Mouse (Mus musculus): ENCODE measurements at regions not wholly inside any gene's neighbourhood (a gene's known extent, or its start where the extent isn't known, plus 50 kb on each side); places are given as distances from the start of the nearest gene placed in this dataset.
"Not testable (repeated sequence)": the region's sequence is repeated elsewhere in the genome, so short reads cannot be mapped to it uniquely, and the experiment has no call there.

DNA sequence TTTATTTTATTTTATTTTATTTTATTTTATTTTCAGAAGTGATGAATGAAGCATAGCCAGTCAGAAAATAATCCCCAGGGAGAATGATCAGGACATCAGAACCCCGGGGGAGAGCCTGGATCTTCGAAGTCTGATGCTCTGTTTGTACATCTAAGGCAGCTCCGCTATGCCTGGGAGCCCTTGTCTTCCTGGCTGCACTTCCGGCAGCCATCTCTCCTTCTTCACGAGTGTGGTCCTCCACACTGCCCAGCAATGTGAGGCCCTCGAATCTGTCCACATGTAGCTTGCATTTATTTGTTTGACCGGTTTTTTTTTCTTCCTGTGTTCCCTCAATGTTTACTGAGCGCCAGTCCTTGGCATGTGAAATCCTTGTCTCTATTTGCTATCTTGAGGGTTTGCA is 95.9 kb downstream of the Vcpkmt start:
- DNase-seq (ENCODE audit: low spot score in 2 of 2): no peak

DNA sequence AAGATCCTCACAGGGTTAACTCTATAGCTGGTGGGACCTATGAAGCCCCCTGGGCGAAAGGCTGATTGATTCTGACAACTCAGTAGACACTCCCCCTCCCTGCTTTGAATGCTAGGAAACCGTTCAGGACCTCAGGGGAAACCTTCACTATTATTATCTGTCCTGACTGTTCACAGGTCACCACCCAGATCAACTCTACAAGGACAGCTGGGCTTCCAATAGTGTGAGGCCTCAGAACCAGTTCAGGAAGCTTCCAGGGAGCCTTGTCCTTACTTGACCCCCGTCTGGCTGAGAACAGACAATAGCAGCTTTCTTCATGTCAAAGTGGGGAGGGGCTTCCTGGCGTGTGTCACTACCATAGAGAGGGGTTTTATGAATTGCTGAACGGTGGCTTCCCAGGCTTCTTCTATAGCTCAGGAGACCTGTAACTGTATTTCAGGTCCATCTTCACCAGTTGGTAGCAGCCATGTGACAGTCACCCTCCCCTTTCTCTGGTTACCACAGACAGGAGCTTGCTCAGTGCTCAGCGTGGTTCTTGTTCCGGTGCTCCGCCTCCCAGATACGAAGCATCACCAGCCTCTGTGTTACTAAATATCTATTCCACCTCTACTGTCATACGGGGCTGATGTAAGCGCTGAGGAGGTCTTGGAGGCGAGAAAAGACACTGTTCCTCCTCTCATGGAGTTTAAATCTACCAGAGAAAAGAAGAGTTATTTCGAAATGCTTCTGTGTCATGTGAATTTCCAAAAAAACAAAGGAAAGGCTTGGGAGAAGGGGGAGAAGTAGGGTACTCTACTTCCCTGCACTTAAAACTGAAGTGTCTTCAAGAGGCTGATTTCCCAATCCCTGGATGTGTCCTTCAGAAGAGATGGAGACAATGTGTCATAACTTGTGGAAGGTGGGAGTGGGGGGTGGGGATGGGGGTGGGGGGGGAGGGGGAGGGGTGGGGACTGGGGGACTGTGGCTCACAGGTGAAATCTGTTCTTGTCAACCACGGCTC is 96.9 kb downstream of the Vcpkmt start:
- DNase-seq (ENCODE audit: low spot score in 2 of 2): no peak

DNA sequence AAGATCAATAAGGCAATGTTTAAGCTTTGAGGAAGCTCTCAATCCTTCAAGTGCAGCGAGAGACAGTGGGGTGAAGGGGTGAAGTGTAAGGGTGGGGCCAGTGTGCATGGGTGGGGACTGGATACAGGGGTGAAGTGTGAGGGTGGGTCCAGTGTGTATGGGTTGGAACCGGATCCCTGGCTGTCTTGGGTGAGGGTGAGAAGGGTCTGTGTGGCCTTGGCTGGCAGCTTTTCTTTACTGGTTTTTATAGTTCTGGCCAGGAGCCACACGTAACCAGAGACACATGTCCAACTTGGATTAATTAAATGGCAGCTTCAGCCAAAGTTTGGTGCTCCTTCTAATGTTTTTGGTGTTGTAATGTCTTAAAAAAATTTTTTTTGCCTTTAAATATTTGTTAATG is 101.4 kb downstream of the Vcpkmt start:
- no peak for DNase-seq (ENCODE audit: low spot score in 2 of 2)

DNA sequence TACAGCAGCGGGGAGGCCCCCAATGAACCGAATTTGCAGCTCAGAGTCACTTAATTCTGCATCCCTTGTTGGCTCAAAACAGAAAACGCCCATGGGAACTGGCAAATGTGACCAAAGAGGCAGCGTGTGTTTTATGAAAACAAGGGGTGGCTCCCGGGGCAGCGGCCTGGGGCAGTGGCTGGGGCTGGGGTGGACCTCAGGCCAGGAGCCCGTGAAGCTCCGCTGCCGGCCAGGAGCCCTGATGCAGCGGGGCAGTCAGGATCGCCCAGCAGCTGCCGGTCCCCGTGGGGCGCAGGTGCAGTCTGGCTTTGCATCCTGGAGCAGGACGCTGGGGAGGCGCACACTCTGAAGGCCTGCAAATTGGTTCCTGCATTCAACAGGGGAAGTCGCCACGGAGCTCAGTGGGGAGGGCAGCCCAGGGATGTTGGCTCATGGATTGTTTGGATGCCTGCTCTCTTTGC is 104.4 kb upstream of the Gm9887 start:
- DNase-seq (ENCODE audit: low spot score in 2 of 2): no peak

DNA sequence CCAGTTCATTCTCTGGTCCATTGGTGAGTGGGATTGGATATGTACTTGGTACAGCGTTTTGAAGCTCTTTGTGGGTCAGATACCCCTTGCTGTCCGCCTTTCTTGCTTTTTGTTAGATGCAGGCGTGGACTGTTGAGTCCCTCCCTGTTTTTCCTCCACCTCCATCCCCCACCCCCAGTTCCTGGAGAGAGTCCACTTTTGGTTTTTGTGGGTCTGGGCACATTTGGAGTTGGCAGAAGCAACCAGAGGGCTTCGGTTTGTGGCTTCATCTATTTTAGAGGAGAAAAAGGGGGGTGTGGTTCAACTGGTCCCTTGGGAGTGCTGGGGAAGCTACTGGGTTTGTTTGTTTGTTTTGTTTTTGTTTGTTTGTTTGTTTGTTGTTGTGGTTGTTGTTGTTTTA is 103.9 kb upstream of the Gm9887 start:
- DNase-seq (ENCODE audit: low spot score in 2 of 2): no peak

DNA sequence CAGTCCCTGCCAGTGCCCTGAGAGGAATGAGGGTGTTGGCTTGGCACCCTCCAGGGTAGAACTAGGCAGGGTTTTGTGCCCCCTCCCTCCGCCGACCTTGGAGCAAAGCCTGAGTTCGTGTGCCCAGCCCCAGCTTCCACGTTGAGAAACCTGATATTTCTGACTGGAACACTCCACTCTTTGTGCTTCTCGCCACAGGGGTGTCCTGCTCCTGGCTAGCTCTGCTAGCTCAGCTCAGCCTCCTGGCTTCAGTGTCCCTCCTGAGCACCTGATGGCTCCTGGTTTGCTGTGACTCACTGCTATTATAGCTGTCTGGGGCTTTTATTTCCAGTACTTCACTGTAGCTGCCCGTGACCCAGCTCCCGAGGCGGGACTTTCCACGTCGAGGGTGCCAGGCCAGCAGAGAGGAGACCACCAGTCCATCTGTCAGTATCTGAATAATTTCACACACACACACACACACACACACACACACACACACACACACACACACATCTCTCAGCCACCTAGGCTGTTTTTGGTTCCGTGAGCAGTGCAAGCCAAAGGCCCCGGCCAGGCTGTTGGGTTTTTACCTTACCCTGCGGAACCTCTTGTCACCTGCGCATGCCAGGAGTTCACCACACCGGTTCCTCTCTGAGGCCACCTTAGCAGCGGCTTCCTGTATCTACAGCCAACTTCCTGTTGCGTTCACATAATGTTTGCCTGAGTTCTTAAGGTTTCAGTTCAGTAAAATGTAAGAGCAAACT is 102.8 kb upstream of the Gm9887 start:
- DNase-seq (ENCODE audit: low spot score in 2 of 2): no peak

DNA sequence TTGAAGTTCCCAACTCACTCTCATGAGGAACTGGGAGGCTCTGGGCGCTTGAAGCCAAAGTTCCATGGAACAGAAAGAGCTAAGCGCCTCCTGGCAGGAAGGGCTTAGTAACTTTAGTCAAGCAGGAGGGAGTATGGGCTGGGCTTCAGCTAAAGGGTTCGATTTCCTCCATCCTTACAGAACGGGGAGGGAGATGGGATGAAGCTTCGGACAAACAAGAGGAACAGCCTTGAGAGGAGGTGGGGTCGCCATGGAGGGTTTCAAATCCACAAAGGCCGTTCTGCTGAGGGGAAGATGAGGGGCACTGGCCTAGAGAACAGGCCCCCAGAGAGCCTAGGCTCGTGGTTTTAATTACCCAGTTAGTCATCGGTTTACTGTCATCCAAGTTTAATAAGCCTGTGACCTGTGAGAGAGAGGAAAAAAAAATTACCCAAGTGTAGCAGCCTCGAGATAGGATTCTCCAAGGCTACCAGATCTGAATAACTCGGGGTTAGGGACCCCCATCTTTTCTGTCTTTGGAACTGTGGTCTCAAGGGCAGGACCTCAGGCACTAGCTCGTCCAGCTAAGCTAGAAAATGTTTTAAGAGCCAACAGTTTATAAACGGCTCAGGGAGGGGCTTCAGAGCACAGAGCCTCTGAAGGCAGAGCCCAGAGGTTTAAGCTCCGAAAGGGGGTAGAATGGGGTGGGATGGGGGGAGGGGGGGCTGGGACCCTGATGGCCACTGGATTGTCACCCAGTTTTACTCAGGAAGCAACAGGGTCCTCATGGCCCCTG is 102.1 kb upstream of the Gm9887 start:
- no peak for DNase-seq (ENCODE audit: low spot score in 2 of 2)

DNA sequence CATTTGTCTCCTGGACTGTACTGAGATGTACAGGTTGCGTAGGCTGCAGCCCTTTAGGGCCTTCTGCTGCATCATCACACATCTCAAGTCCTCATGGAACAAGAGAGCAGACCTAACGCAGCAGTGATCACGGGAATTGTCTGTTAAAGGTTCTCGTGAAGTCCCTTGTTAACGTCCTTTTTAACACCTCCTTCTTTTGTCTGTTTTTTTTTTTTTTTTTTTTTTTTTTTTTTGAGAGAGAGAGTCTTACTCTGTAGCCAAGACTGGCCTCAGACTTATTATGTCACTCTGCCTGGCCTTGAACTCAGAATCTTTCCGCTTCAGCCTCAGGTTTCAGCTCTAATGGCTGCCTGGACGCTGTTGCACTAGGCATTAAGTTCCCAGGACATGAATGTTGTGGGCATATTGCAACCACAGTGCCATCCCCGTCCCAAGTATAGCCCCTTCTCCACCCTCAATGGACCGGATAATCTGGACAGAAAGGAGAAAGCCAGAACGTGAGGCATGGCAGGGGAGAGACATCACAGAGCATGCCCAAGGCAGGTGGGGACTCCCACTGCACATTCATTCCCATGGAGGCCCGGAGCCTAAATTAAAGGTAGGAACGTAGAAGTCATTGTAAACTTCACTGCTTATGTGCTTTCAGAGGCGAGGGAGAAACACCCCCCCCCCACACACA is 101.3 kb upstream of the Gm9887 start:
- DNase-seq (ENCODE audit: low spot score in 2 of 2): no peak

DNA sequence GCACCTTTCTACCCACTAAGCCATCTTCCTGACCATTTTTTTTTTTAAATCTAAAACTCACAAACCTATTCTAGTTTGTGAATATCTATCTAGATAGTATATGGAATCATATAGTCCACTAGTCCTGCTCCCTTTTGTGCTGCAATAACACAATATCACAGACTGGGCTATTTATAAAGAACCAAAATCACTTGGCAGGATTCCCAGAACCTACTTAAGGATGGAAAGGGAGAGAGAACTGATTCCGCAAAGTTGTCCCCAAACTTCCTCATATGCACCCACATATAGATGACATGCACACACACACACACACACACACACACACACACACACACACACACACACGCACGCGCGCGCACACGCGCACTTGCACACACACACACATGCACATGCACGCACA is 100.7 kb upstream of the Gm9887 start:
- no peak for DNase-seq (ENCODE audit: low spot score in 2 of 2)

DNA sequence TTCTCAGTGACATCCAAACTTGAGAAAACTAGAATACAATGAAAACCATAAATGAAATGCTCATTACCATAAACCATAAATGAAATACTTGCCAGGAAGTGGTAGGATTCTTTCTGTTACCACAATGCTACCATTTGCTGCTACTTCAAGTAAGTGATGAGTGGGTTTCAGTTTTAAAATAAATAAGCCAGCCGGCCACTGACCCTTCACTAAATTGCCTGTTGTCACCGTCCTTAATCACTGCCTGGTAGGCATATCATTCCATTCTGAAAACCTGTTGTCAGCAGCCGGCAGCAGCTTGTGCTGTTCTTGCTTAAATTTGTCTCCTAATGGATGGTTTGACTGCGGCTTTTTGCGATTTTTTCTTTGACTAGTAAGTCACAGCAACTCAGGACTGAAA is 99.6 kb upstream of the Gm9887 start:
- DNase-seq (ENCODE audit: low spot score in 2 of 2): no peak

DNA sequence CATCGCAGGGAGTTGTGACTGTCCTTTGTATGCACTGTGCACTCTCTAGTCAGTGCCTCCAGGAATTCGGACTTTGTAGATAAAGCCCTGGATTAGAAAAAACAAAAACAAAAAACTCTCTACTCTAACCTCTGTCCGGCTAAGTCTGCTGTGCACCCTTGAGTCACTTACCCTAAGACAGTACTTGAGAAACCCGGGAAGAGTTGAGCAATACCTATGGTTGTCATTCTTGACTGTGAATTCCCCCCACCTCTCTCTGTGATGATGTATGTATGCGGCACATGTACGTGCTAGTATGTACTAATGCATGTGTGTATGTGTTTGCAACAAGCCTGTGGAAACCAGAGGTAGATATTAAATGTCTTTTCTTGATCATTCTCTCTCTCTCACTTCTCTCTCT is 96.7 kb upstream of the Gm9887 start:
- DNase-seq (ENCODE audit: low spot score in 2 of 2): no peak

DNA sequence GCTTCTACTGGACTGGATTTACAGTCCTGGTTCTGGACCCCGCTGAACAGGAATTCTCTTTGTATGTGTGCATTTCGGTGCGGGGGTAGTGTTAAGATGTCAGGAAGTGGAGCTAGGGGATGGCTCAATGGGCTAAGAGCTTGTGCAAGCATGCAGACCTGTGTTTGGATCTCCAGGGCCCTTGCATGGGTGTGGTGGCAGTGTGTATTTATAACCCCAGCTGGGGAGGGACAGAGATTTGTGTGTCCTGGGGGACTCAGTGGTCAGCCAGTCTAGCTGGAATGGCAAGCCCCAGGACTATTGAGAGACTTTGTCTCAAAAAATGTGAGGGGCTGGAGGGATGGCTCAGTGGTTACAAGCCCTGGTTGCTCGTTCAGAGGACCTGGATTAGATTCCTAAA is 95.1 kb upstream of the Gm9887 start:
- no peak for DNase-seq (ENCODE audit: low spot score in 2 of 2)

DNA sequence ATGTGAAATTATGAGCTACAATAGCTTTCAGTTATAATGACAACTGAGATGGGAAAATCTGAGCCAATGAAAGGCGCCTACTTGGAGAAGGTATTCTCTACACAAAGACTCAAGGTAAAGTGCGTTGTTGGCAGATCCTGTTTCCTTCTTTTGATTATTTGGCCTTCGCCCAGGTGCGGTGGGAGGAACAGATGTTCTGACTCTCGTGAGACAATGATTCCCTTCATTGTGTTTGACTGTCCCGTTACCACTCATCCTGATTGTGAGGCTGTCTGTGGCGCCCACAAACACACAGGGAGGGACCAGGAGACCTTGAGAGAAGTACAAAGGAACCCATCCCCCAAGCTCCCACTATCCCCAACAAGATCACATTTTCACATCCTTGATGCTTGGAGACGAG is 92.6 kb upstream of the Gm9887 start:
- DNase-seq (ENCODE audit: low spot score in 2 of 2): no peak

DNA sequence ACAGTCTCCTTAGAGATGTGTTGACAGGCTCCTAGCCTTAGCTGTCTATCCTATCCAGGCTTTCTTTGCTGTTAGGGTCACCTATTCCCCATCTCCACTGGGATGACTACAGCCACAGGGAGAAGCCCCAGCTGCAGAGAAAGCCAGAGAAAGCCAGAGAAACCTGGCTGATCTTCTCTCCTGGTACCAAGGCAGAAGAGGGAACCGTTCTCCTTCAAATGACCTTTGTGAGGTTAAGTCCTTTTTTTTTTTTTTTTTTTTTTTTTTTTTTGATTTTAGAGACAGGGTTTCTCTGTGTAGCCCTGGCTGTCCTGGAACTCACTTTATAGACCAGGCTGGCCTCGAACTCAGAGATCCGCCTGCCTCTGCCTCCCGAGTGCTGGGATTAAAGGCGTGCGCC is 91.1 kb upstream of the Gm9887 start:
- DNase-seq (ENCODE audit: low spot score in 2 of 2): not testable (repeated sequence)

DNA sequence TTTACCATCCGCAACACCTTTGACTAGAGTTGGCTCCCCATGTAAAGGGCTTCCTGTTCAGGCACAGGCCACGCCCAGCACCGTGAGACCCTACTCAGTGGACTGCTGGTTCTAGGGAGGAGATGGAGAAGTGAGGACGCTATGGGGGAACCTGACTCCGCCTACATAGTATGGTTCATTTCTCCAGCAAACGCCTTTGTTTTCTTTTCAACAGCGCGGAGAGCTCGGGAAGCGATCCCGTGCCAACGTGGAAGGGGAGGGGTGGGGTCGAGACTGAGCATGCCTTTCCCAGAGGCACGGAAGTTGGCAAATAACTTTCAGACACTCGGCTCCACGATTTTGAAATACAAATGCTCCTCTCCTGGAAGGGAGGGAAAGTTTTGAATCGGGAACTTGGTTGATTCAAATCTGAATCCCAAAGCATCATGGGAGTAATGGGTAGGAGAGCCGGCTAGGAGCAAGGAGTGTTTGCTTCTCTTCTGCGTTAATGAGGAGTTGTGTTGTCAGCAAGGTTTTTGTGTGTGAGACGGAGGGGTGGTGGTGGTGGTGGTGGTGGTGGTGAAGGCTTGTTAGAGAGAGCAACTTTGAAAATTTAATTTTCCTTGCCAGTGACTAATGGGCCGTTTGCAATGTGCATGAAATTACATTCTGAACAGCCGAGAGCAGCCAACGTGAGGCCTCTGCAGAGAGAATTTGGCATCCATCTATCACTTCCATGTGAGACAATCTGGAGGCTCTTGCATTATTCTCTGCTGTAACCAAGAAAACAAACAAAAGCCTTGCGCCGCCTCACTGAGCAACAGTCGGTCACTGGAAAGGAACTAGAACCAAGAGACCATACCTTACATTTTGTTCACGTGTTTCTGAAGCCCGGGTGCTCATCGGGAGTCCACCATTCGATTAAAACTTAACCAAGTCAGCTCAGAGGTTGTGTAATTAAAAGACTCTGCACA is 89.9 kb upstream of the Gm9887 start:
- DNase-seq (ENCODE audit: low spot score in 2 of 2): no peak

DNA sequence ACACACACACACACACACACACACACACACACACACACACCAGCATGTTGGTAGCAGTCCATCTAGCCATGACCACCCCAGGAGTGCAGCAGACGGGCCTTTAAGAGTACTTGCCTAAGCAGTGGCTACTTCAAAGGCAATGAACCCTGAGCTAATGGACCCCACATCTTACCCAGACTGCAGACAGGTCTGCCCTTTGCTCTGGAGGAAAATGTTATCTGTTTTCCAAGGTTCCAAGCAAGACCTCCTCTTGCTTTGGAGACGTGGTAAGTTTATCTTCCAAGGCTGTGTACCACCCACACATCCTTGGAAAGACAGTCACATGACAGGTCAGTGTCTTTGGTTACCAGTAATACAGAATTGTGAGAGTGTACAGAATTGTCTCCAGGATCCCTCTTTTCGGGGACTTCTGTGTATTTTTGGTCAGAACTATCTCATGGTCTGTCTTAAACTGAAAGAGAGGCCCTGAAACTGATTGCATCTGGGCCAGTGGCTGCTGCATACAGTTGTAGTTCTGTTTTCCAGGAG is 88.4 kb upstream of the Gm9887 start:
- no peak for DNase-seq (ENCODE audit: low spot score in 2 of 2)

DNA sequence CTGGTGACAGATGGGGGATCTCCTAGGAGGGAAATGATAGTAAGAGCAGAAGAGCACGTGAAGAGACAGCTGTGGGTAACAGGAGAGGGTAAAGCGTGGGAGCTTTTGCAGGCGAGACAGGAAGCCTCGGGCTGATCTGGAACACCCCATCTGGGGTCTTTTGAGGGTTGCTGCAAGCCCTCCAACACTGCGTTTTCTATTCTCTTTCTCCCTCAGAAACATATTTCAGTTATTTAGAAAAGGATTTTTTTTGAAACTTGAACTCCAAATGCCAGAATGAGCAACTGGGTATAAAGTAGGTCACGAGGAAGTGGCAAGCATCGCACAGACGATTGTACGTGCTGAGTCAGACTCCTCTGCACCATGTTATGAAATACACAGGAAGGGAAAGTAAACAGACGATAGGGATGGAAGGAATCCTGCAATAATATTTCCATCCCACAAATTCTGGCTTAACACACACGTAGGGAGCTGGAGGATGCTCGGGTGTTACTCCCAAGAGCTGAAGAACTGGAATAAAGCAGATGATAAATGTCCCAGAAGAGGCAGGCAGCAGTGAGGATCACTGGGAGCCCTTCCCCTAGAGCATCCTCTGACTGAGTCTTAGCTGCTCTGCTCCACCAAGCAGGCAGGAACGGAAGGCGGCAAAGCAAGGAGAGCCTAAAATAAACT is 86.0 kb upstream of the Gm9887 start:
- DNase-seq (ENCODE audit: low spot score in 2 of 2): no peak

DNA sequence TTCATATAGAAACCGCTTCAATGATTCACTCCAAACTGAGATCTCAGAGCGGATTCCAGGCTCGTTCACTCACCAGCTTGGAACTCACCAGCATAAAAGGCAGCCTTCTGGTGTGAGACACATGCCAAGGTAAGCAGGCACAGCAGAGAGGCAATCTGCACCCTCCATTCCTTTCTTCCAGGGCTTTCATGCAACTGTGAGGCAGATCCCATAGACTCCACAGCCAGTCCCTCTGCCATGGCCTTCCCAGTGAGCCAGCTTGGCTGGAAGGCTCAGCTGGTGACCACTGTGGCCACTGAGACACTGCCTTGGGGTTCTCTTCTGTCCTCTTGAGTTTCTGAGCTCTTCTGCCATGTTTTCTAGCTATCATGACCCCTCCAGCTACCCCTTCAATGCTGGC is 84.5 kb upstream of the Gm9887 start:
- DNase-seq (ENCODE audit: low spot score in 2 of 2): no peak

DNA sequence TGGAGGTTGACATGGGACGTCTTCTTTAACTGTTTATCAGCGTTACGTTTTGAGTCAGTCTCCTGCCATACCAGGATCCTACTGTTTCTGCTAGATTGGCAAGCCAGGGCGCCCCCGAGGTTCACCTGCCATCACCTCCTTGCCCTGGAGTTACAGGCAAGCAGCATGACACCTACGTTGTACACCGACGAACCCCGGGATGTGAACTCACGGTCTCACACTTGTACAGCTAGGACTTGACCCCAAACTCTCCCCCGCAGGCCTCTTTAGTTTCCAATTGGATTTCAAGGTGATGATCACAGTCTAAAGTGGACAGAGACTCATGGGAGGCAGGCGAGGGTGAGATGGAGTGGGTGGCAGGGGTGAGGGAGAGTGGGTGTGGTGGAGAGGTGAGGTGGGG is 83.9 kb upstream of the Gm9887 start:
- DNase-seq (ENCODE audit: low spot score in 2 of 2): no peak

Data from adrenal gland, postnatal 4 days (tissue).